Mouse (Mus musculus) thymus, adult 2 months (tissue): Measurements from ENCODE around the gene Rbm28. TPM values are rescaled to one million over a fixed set of nuclear protein-coding genes. Genes with fewer than 3 reads are reported as not detected.

Experiments
- DNase-seq: peaks from one replicate; pipeline ENCODE4 v3.0.0; 2021
- H3K27ac ChIP-seq: fragments of 200-500 bp; 2 replicates; pipeline ENCODE4 v1.5.1; 2012; ENCODE audit warnings: low read length, control low read depth; ENCODE audit not compliant: control insufficient read depth, insufficient read depth
- H3K27me3 ChIP-seq: fragments of 200-500 bp; 2 replicates; pipeline ENCODE4 v1.6.1; 2012; ENCODE audit warnings: mild to moderate bottlenecking, low read length, moderate library complexity, mixed read lengths; ENCODE audit not compliant: control insufficient read depth, insufficient read depth
- H3K36me3 ChIP-seq: fragments of 200-500 bp; 2 replicates; pipeline ENCODE4 v1.6.1; 2012; ENCODE audit warnings: mild to moderate bottlenecking, low read length, moderate library complexity; ENCODE audit not compliant: control insufficient read depth, insufficient read depth
- H3K4me1 ChIP-seq: fragments of 200-500 bp; replicated peaks from 2 replicates; pipeline ENCODE4 v1.6.1; 2012; ENCODE audit warnings: low read length; ENCODE audit not compliant: control insufficient read depth, insufficient read depth
- H3K4me3 ChIP-seq: fragments of 200-500 bp; 2 replicates; pipeline ENCODE4 v1.5.1; 2012; ENCODE audit warnings: mild to moderate bottlenecking, low read length, control low read depth, moderate library complexity; ENCODE audit not compliant: control insufficient read depth, insufficient read depth
- CTCF ChIP-seq: fragments of 200-500 bp; IDR thresholded peaks from 2 replicates; pipeline ENCODE4 v1.5.1; 2012; ENCODE audit warnings: mild to moderate bottlenecking, control low read depth, low read length, moderate library complexity, borderline replicate concordance; ENCODE audit not compliant: control insufficient read depth, poor library complexity, insufficient read depth; ENCODE audit errors: extremely low read depth
- POLR2A ChIP-seq: fragments of 200-500 bp; IDR thresholded peaks from 2 replicates; pipeline ENCODE4 v1.6.1; 2012; ENCODE audit warnings: mild to moderate bottlenecking, low read length, control low read depth, moderate library complexity; ENCODE audit not compliant: control insufficient read depth, poor library complexity, insufficient read depth; ENCODE audit errors: extremely low read depth
- WGBS: fragments of 180-500 bp; shearing (Covaris S2); methylation state at CpG from one replicate; pipeline ENCODE4 v1.1.7; 2018; 5-methylcytosine and 5-hydroxymethylcytosine counted together
- polyA plus RNA-seq: library from polyadenylated mRNA; depleted of rRNA; stranded (reverse); fragments of >200 nt; gene quantifications from 2 replicates; pipeline ENCODE4 v1.2.3, GENCODE M21; 2012

Rbm28 gene
- polyA plus RNA-seq, 1 experiment: 13.0 TPM

- H3K27me3 ChIP-seq: no peaks in the 10 kb centered on the region
- H3K4me1 ChIP-seq: peaks cover 7% of the 10 kb centered on the region; the same call in 1 of the 2 replicates
- 83% methylated on average over 5 of the region's 5 CpGs for WGBS
- TF ChIP-seq CTCF (no peak), POLR2A (no peak)
- H3K27ac ChIP-seq: no peak overlapping the region
- peaks cover 45% of the 10 kb centered on the region for H3K36me3 ChIP-seq
- DNase-seq: no peak
- no peak overlapping the region for H3K4me3 ChIP-seq
Measured at GRCm38 (mm10) chr6:29201341-29201740, 36.5 kb upstream of the Rbm28 start.

GRCm38 (mm10) chr6:29200496-29200895 lies 35.7 kb upstream of the Rbm28 start:
- WGBS: 60% methylated on average over 3 of the region's 3 CpGs
- Histone ChIP-seq H3K36me3 (peaks cover 36% of the 10 kb centered on the region), H3K27me3 (no peaks in the 10 kb centered on the region), H3K4me3 (no peak overlapping the region), H3K4me1 (peaks cover 7% of the 10 kb centered on the region; the same call in 1 of the 2 replicates), H3K27ac (no peak overlapping the region)
- TF ChIP-seq POLR2A: no peak
- TF ChIP-seq CTCF: no peak
- no peak for DNase-seq

- no peaks in the 10 kb centered on the region for H3K27me3 ChIP-seq
- peaks cover 7% of the 10 kb centered on the region; the same call in 1 of the 2 replicates for H3K4me1 ChIP-seq
- peaks cover 25% of the 10 kb centered on the region for H3K36me3 ChIP-seq
- no peak for DNase-seq
- no peak overlapping the region for H3K4me3 ChIP-seq
- WGBS: 78% methylated on average over 8 of the region's 8 CpGs
- no peak for TF ChIP-seq POLR2A
- no peak for TF ChIP-seq CTCF
- no peak overlapping the region for H3K27ac ChIP-seq
Measured at GRCm38 (mm10) chr6:29199223-29199855, 34.5 kb upstream of the Rbm28 start.

DNA sequence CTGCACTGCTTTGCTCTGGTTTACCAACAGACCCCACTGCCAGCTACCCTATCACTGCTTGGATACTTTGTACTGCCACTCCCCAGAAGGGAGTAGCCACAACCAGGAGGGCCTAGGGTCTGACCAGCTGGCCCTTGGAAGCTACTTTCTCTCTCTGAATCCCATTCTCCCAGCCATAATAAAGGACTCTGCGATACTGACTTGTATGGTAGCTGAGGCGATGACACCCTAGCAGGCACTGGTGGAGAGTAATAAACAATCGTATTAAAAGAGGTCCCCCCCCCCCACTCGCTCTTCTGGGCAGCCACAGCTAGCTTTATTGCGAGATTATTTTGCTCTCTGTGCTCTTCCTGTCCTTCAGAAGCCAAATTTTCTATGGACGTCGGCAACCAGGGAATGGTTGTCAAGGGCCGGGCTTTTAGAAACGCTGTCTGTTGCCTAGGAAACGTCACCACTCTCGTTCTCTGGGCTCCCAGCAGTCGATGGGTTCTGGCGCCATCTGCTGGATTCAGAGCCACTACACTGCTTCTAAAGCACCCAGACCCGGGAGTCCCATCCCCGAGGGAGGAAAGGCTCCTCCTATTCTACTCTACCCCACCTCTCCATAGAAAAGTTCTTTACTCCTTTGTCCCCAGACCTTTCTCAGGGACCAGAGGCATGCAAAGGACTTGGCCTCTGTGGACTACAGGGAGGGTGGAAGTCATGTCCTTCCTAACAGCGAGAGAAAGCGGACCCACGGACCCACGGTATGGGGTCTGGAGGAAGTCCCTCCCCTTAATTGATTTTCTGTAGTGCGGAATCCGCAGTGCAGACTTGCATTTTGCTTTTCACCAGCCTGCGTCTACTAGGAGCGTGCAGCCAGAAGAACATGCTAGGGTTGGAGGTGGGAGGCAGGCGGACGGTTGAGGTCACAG lies 33.8 kb upstream of the Rbm28 start:
- peak; percentile 84 for DNase-seq
- H3K4me1 ChIP-seq: peaks cover 7% of the 10 kb centered on the region; the same call in 1 of the 2 replicates
- 39% methylated on average over 25 of the region's 25 CpGs for WGBS
- TF ChIP-seq CTCF (peak; percentile 80), POLR2A (0 out of 2 replicates have a peak, but pooled peaks have one; percentile 20)
- H3K27ac ChIP-seq: no peak overlapping the region
- H3K27me3 ChIP-seq: no peaks in the 10 kb centered on the region
- no peak overlapping the region for H3K4me3 ChIP-seq
- peaks cover 17% of the 10 kb centered on the region for H3K36me3 ChIP-seq

GRCm38 (mm10) chr6:29195846-29196698 lies 31.3 kb upstream of the Rbm28 start:
- H3K27ac ChIP-seq: no peak overlapping the region
- 0 out of 2 replicates have a peak, but pooled peaks cover 3% of the 10 kb centered on the region for H3K36me3 ChIP-seq
- no peaks in the 10 kb centered on the region for H3K27me3 ChIP-seq
- no peak overlapping the region for H3K4me3 ChIP-seq
- 91% methylated on average over 5 of the region's 5 CpGs for WGBS
- DNase-seq: no peak
- no peak for TF ChIP-seq CTCF
- no peak for TF ChIP-seq POLR2A
- H3K4me1 ChIP-seq: peaks cover 7% of the 10 kb centered on the region; the same call in 1 of the 2 replicates

- Histone ChIP-seq H3K4me1 (peaks cover 7% of the 10 kb centered on the region; the same call in 1 of the 2 replicates), H3K27me3 (no peaks in the 10 kb centered on the region), H3K27ac (no peak overlapping the region), H3K36me3 (no peaks in the 10 kb centered on the region), H3K4me3 (no peak overlapping the region)
- WGBS: 97% methylated on average over 5 of the region's 5 CpGs
- TF ChIP-seq CTCF (no peak), POLR2A (no peak)
- no peak for DNase-seq
Measured at GRCm38 (mm10) chr6:29195146-29195545, 30.3 kb upstream of the Rbm28 start.
